Mouse (Mus musculus) CH12.LX (cell line): ENCODE measurements around the gene Ifna6. TPM values are rescaled to one million over a fixed set of nuclear protein-coding genes. Genes with fewer than 3 reads are reported as not detected.
A peak's percentile ranks its signal among the peaks of the same experiment; 100 is the strongest.
"Not testable (repeated sequence)": the region's sequence is repeated elsewhere in the genome, so short reads cannot be mapped to it uniquely, and the experiment has no call there.

Source experiments
- DNase-seq: peaks from one replicate; pipeline ENCODE4 v3.0.0-alpha.2; 2013; ENCODE audit errors: extremely low read depth
- H3K27ac ChIP-seq: 2 replicates; pipeline ENCODE4 v1.5.1; 2012; ENCODE audit warnings: low read depth, mild to moderate bottlenecking, control low read depth, moderate library complexity; ENCODE audit not compliant: insufficient read depth
- H3K27me3 ChIP-seq: replicated peaks from 2 replicates; pipeline ENCODE3; 2012; ENCODE audit warnings: inconsistent platforms
- H3K36me3 ChIP-seq, 2 experiments: replicated peaks in 1 of 2; 2 replicates each; pipeline versions ENCODE3 to v1.6.1; 2012; ENCODE audit warnings: inconsistent platforms in 1 of 2, low read length in 1 of 2, mild to moderate bottlenecking in 1 of 2, mixed read lengths in 1 of 2, moderate library complexity in 1 of 2; ENCODE audit not compliant: control insufficient read depth in 1 of 2, insufficient read depth in 1 of 2
- H3K4me1 ChIP-seq, 2 experiments: 2 replicates each; pipeline ENCODE4 v1.6.1; 2012; ENCODE audit warnings: inconsistent platforms in 1 of 2, moderate library complexity in 1 of 2; ENCODE audit not compliant: insufficient read depth in 2 of 2, control insufficient read depth in 1 of 2
- H3K4me2 ChIP-seq: 2 replicates; pipeline ENCODE4 v1.6.1; 2012; ENCODE audit warnings: low read depth, mild to moderate bottlenecking, control low read depth; ENCODE audit not compliant: poor library complexity, insufficient read depth, severe bottlenecking
- H3K4me3 ChIP-seq, 3 experiments: fragments of 150-350 bp in 1 of 3; sonication (generic) in 1 of 3; replicated peaks in 1 of 3; 2 replicates each; pipeline versions ENCODE3 to v1.5.1; 2011 to 2012; ENCODE audit warnings: low read depth in 2 of 3, low read length in 2 of 3, mild to moderate bottlenecking in 2 of 3, moderate library complexity in 2 of 3, control low read depth in 1 of 3, improper control_type of control experiment in 1 of 3, inconsistent platforms in 1 of 3, mixed read lengths in 1 of 3; ENCODE audit not compliant: poor library complexity in 1 of 3
- H3K79me2 ChIP-seq: replicated peaks from 2 replicates; pipeline ENCODE4 v1.6.1; 2012; ENCODE audit warnings: mild to moderate bottlenecking, moderate library complexity; ENCODE audit not compliant: control insufficient read depth, poor library complexity, insufficient read depth, severe bottlenecking; ENCODE audit errors: extremely low read depth
- H3K9ac ChIP-seq: 2 replicates; pipeline ENCODE4 v1.6.1; 2012; ENCODE audit warnings: low read depth, mild to moderate bottlenecking, control low read depth, moderate library complexity; ENCODE audit not compliant: insufficient read depth
- H3K9me3 ChIP-seq: replicated peaks from 2 replicates; pipeline ENCODE3; 2012; ENCODE audit warnings: low read length, inconsistent platforms, mixed read lengths
- dilution Hi-C: fragments of 300-500 bp; cut with MboI; formaldehyde crosslinking; loops from 2 replicates; pipeline ENCODE4 v1.14.3; 2020; ENCODE audit warnings: low sequenced_read_pairs; ENCODE audit not compliant: extremely low pct_unique_long_range_greater_than_20kb, extremely low pct_ligation_motif_present
- in situ Hi-C: fragments of 300-500 bp; cut with MboI; formaldehyde crosslinking; loops from 3 replicates; pipeline ENCODE4 v1.14.3; 2019; ENCODE audit warnings: low sequenced_read_pairs, low pct_ligation_motif_present, low pct_unique_long_range_greater_than_20kb, mixed read lengths
- polyA plus RNA-seq: library from polyadenylated mRNA; unstranded; fragments of >175 nt; gene quantifications from 2 replicates; pipeline ENCODE4 v1.2.1, GENCODE M21; 2012; ENCODE audit warnings: low read depth; ENCODE audit not compliant: insufficient read length
- total RNA-seq, 2 experiments: library from RNA; depleted of rRNA; stranded (reverse); fragments of 300-350 nt in 1 of 2; fragments of >200 nt in 1 of 2; gene quantifications; 2 replicates each; pipeline ENCODE4 v1.2.3; 2012 to 2014

The Ifna6 gene
- total RNA-seq (2012; rRNA removed) (not detected in 2 replicates), total RNA-seq (2014; rRNA removed) (not detected in 2 replicates), polyA plus RNA-seq (not detected in 2 replicates)

DNA sequence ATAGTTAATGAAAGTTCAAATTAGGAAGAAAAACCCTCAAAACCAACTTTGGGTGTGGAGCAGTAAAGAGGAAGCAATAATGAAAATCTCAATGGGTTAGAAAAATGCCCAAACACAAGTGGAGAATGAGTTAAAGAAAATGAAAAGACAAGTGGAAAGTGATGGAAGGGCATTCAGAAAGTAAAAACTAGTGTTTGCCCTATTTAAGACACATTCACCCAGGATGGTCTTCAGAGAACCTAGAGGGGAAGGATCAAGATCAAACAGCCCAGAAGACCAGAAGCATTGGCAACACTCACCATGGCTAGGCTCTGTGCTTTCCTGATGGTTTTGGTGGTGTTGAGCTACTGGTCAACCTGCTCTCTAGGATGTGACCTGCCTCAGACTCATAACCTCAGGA, at the start of gene Ifna6:
Gene Ifna6, plus strand, starts transcription at position 301 of the 400 bp plus-strand sequence.
- H3K4me3 ChIP-seq, H3K4me2 ChIP-seq, H3K36me3 ChIP-seq, DNase-seq, H3K79me2 ChIP-seq, H3K4me1 ChIP-seq, in situ Hi-C loops, H3K27ac ChIP-seq, H3K9ac ChIP-seq, H3K9me3 ChIP-seq, dilution Hi-C loops: not testable (repeated sequence)
- peaks cover 22% of the 10 kb centered on the region for H3K27me3 ChIP-seq

DNA sequence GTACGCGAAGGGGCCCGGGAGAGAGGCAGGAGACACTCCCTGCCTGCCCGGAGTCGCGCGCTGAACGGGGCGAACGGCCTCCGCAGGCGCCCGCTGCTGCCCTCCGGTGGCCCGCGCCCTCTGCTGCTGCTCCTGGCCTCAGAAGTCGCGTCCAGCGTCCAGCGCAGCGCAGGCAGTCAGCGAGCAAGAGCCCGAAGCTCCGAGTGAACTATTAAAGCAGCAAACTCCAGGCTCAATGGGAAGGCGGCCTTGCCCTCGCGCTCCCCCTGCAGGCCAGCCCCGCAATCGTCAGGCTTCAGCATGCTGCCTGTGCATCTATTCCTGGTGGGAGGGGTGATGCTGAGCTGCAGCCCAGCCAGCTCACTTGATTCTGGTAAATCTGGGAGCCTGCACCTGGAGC, 47.7 kb upstream of the Ifna6 start, which contains the start of gene Gm13272:
Gene Gm13272, plus strand, starts transcription at position 301 of the 400 bp plus-strand sequence.
- H3K27ac ChIP-seq, H3K4me2 ChIP-seq, in situ Hi-C loops, DNase-seq, H3K79me2 ChIP-seq, H3K36me3 ChIP-seq, dilution Hi-C loops, H3K9me3 ChIP-seq, H3K4me1 ChIP-seq, H3K27me3 ChIP-seq, H3K4me3 ChIP-seq, H3K9ac ChIP-seq: not testable (repeated sequence)

DNA sequence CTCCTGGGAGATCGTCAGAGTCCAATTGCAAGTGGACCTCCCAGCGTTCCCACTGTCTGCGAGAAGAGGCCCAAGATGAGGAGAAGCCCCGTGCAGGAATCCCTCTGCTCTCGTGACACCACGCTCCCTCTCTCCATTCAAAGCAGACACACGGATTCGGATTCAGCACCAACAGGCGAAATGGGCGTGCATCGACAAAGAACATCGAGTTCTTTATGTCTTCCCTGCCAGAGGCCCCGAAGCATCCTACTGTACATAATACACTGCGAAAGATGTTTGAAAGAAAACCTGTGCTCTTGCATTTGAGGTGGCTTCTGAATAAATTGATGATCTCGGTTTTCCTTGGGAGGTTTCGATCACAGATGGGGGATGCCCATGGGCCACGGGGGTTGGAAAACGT, 46.9 kb upstream of the Ifna6 start:
- H3K27ac ChIP-seq, H3K27me3 ChIP-seq, H3K79me2 ChIP-seq, dilution Hi-C loops, H3K4me3 ChIP-seq, H3K9ac ChIP-seq, DNase-seq, H3K4me1 ChIP-seq, in situ Hi-C loops, H3K9me3 ChIP-seq, H3K4me2 ChIP-seq, H3K36me3 ChIP-seq: not testable (repeated sequence)

DNA sequence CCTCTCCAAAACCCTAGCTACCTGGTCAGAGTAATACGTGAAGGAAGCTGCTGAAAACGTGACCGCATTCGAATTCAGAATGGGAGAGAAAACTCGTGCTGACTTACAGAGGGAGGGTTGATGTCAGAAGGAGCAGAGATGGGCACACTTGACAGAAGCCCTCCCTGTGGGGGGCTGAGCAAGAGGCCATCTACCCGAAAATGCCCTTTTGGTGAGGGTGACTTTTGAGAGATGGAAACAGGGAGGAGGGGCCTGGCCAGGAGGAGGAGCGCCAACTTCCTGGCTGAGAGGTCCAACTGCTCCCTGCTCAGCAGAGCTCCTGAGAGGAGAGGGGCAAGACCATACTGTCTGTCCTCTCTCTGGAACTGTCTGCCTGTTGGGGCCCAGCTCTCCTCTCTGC, 45.4 kb upstream of the Ifna6 start, which contains the start of gene Ifnz:
Gene Ifnz, plus strand, starts transcription at position 301 of the 400 bp plus-strand sequence.
- H3K27ac ChIP-seq, H3K27me3 ChIP-seq, H3K9me3 ChIP-seq, H3K9ac ChIP-seq, H3K4me1 ChIP-seq, H3K36me3 ChIP-seq, in situ Hi-C loops, dilution Hi-C loops, H3K79me2 ChIP-seq, H3K4me2 ChIP-seq, DNase-seq: not testable (repeated sequence)
- peak within 1 kb of the TSS in 1 of 3 experiments; percentile 60 for H3K4me3 ChIP-seq

DNA sequence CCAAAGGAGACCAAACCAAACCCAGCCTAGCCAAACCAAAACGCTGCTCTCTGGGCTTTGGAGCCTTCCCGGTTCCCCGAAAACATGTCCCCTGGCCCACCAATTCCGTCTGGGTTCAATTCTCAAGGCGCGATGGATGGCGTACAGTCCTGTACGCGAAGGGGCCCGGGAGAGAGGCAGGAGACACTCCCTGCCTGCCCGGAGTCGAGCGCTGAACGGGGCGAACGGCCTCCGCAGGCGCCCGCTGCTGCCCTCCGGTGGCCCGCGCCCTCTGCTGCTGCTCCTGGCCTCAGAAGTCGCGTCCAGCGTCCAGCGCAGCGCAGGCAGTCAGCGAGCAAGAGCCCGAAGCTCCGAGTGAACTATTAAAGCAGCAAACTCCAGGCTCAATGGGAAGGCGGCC, 44.9 kb upstream of the Ifna6 start:
- H3K79me2 ChIP-seq, H3K9me3 ChIP-seq, in situ Hi-C loops, H3K27me3 ChIP-seq, H3K4me2 ChIP-seq, dilution Hi-C loops, H3K36me3 ChIP-seq, H3K4me1 ChIP-seq, DNase-seq, H3K27ac ChIP-seq, H3K9ac ChIP-seq: not testable (repeated sequence)
- peak overlapping the region in 1 of 3 experiments; percentile 60 for H3K4me3 ChIP-seq

DNA sequence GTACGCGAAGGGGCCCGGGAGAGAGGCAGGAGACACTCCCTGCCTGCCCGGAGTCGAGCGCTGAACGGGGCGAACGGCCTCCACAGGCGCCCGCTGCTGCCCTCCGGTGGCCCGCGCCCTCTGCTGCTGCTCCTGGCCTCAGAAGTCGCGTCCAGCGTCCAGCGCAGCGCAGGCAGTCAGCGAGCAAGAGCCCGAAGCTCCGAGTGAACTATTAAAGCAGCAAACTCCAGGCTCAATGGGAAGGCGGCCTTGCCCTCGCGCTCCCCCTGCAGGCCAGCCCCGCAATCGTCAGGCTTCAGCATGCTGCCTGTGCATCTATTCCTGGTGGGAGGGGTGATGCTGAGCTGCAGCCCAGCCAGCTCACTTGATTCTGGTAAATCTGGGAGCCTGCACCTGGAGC, 41.8 kb upstream of the Ifna6 start, which contains the start of gene Gm13276:
Gene Gm13276, plus strand, starts transcription at position 301 of the 400 bp plus-strand sequence.
- DNase-seq, H3K4me3 ChIP-seq, H3K27ac ChIP-seq, H3K4me1 ChIP-seq, H3K36me3 ChIP-seq, H3K9me3 ChIP-seq, H3K79me2 ChIP-seq, H3K27me3 ChIP-seq, H3K9ac ChIP-seq, H3K4me2 ChIP-seq, in situ Hi-C loops, dilution Hi-C loops: not testable (repeated sequence)
